Mouse (Mus musculus) heart, embryonic 10.5 days (tissue): ENCODE measurements around the gene Cachd1. TPM values are rescaled to one million over a fixed set of nuclear protein-coding genes. Genes with fewer than 3 reads are reported as not detected.
A peak's percentile ranks its signal among the peaks of the same experiment; 100 is the strongest.

Source experiments
- DNase-seq: peaks from one replicate; pipeline ENCODE4 v3.0.0-alpha.2; 2017; ENCODE audit warnings: low spot score
- H3K27ac ChIP-seq: fragments of 300-500 bp; sonication (generic); 2 replicates; pipeline ENCODE4 v1.5.1; 2016; ENCODE audit warnings: mild to moderate bottlenecking
- H3K27me3 ChIP-seq: fragments of 300-500 bp; sonication (generic); 2 replicates; pipeline ENCODE4 v1.6.1; 2016; ENCODE audit warnings: mild to moderate bottlenecking; ENCODE audit not compliant: poor library complexity, insufficient read depth, severe bottlenecking
- H3K36me3 ChIP-seq: fragments of 300-500 bp; sonication (generic); 2 replicates; pipeline ENCODE4 v1.6.1; 2016; ENCODE audit warnings: mild to moderate bottlenecking, moderate library complexity
- H3K4me1 ChIP-seq: fragments of 300-500 bp; sonication (generic); 2 replicates; pipeline ENCODE4 v1.6.1; 2016; ENCODE audit warnings: mild to moderate bottlenecking
- H3K4me3 ChIP-seq: fragments of 300-500 bp; sonication (generic); 2 replicates; pipeline ENCODE4 v1.5.1; 2016; ENCODE audit warnings: mild to moderate bottlenecking, moderate library complexity
- H3K9me3 ChIP-seq: fragments of 300-500 bp; sonication (generic); 2 replicates; pipeline ENCODE4 v1.6.1; 2016; ENCODE audit warnings: mild to moderate bottlenecking, moderate library complexity
- WGBS: fragments of 180-500 bp; shearing (Covaris S2); methylation state at CpG from one replicate; pipeline ENCODE4 v1.1.7; 2016; 5-methylcytosine and 5-hydroxymethylcytosine counted together
- polyA plus RNA-seq: library from polyadenylated mRNA; unstranded; fragments of >200 nt; fragmentation: Nextera tagmentation; extraction: Ambion mirVana; gene quantifications from 2 replicates; pipeline ENCODE4 v1.2.1, GENCODE M21; 2016

Cachd1 gene
- polyA plus RNA-seq, 1 experiment from 2014 or later: 17.2 TPM

GRCm38 (mm10) chr4:100801443-100801786 is 24.9 kb downstream of the Cachd1 start:
- no peak overlapping the region for H3K27ac ChIP-seq
- H3K9me3 ChIP-seq: no peaks in the 10 kb centered on the region
- no peak for DNase-seq
- H3K27me3 ChIP-seq: no peaks in the 10 kb centered on the region
- peaks cover 11% of the 10 kb centered on the region for H3K4me1 ChIP-seq
- H3K4me3 ChIP-seq: no peak overlapping the region
- WGBS: 83% methylated on average over 3 of the region's 3 CpGs
- no peaks in the 10 kb centered on the region for H3K36me3 ChIP-seq

GRCm38 (mm10) chr4:100811057-100811695 is 34.7 kb downstream of the Cachd1 start:
- Histone ChIP-seq H3K4me1 (no peaks in the 10 kb centered on the region), H3K9me3 (no peaks in the 10 kb centered on the region), H3K27me3 (peaks cover 3% of the 10 kb centered on the region; the same call in 1 of the 2 replicates), H3K36me3 (no peaks in the 10 kb centered on the region), H3K27ac (no peak overlapping the region), H3K4me3 (no peak overlapping the region)
- DNase-seq: no peak
- 51% methylated on average over 5 of the region's 5 CpGs for WGBS

- no peaks in the 10 kb centered on the region for H3K9me3 ChIP-seq
- no peak for DNase-seq
- H3K4me1 ChIP-seq: no peaks in the 10 kb centered on the region
- no peak overlapping the region for H3K27ac ChIP-seq
- no peaks in the 10 kb centered on the region for H3K36me3 ChIP-seq
- H3K4me3 ChIP-seq: no peak overlapping the region
- WGBS: 39% methylated on average over 8 of the region's 8 CpGs
- H3K27me3 ChIP-seq: peaks cover 3% of the 10 kb centered on the region; the same call in 1 of the 2 replicates
These were observed 35.5 kb downstream of the Cachd1 start for GRCm38 (mm10) chr4:100811802-100812510.

- Histone ChIP-seq H3K36me3 (no peaks in the 10 kb centered on the region), H3K27me3 (peaks cover 3% of the 10 kb centered on the region; the same call in 1 of the 2 replicates), H3K27ac (no peak overlapping the region), H3K4me3 (no peak overlapping the region), H3K9me3 (no peaks in the 10 kb centered on the region), H3K4me1 (no peaks in the 10 kb centered on the region)
- WGBS: 85% methylated on average over 2 of the region's 2 CpGs
- no peak for DNase-seq
These were observed 37.4 kb downstream of the Cachd1 start for GRCm38 (mm10) chr4:100813767-100814461.

DNA sequence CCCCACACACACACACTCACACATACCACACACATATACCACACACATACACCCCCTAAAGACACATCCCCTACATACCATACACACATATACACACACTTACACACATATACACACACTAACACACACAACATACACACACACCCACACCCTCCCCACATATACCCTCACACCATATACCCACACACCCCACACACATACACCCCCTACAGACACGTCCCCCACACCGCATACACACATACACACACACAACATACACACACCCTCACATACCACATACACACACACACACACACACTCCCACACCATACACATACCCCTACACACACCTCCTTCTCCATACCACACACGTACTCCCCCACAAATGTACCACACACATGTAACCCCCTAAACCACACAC is 42.8 kb downstream of the Cachd1 start:
- Histone ChIP-seq H3K27ac (no peak overlapping the region), H3K4me3 (no peak overlapping the region), H3K4me1 (peaks cover 10% of the 10 kb centered on the region), H3K36me3 (no peaks in the 10 kb centered on the region), H3K27me3 (no peaks in the 10 kb centered on the region), H3K9me3 (no peaks in the 10 kb centered on the region)
- no peak for DNase-seq
- WGBS: 95% methylated on average over 3 of the region's 3 CpGs

DNA sequence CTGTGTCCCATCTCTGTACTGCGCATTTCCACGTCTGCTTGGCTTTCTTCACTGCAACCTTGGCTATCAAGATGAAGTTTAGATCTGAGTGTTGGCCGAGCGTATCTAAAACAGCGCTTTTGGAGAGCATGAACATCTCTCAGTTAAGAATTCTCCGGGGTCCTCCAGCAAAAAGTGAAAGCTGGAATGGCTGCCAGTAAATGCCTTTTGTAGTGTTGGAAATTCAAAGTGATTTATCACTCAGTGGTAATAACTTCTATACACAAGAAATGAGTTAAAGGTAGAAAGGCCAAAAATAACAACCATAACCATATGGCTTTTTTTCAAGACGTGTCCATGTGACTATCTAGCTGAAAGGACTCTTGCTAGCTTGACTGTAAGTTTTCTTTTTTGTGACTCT is 46.1 kb downstream of the Cachd1 start:
- no peak overlapping the region for H3K27ac ChIP-seq
- H3K36me3 ChIP-seq: no peaks in the 10 kb centered on the region
- H3K27me3 ChIP-seq: no peaks in the 10 kb centered on the region
- 83% methylated on average over 7 of the region's 7 CpGs for WGBS
- DNase-seq: no peak
- H3K4me1 ChIP-seq: peaks cover 17% of the 10 kb centered on the region
- no peak overlapping the region for H3K4me3 ChIP-seq
- H3K9me3 ChIP-seq: no peaks in the 10 kb centered on the region

DNA sequence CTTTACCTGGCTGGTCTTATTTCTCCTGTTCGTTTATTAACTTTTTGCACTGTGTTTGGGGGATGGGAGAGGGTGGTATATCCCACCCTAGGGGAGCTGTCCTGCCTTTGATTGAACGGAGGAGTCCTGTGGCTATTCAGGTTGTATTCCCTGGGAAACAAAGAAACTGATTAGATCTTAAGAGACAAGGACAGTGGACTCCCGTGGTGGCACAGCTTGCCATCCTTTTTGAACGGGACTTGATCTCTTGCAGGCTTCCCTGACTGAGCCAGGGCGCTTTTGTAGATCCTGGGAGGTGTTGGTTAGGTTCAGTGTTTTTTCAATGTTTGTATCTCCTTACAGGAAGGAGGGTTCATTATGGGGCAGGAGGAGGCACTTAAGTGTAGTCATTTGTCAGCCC is 50.9 kb downstream of the Cachd1 start:
- WGBS: 8% methylated on average over 5 of the region's 5 CpGs
- H3K9me3 ChIP-seq: no peaks in the 10 kb centered on the region
- peaks cover 32% of the 10 kb centered on the region for H3K4me1 ChIP-seq
- no peaks in the 10 kb centered on the region for H3K27me3 ChIP-seq
- DNase-seq: no peak
- H3K36me3 ChIP-seq: no peaks in the 10 kb centered on the region
- peak overlapping the region; percentile 9; the same call in 1 of the 2 replicates for H3K27ac ChIP-seq
- H3K4me3 ChIP-seq: no peak overlapping the region

DNA sequence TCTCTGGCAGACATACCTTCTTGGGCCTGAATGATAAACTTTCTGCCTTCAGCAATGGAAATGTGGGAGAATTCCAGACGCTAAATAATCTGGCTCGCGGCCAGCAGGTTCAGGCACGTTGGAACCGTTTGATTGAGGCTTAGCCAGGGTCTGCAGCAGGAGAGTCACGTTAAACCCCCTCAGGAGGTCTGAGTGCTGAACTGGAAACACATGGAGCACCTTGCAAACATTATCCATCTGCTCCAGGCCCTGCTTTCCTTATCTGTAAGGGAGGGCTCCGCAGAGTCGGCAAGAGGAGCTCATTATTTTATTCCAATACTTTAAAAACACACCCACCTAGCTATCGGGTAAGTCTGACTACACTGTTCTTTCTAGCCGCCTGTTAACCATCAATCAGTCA is 52.3 kb downstream of the Cachd1 start:
- peaks cover 32% of the 10 kb centered on the region for H3K4me1 ChIP-seq
- no peaks in the 10 kb centered on the region for H3K36me3 ChIP-seq
- no peaks in the 10 kb centered on the region for H3K9me3 ChIP-seq
- no peaks in the 10 kb centered on the region for H3K27me3 ChIP-seq
- DNase-seq: peak; percentile 87
- no peak overlapping the region for H3K27ac ChIP-seq
- under 1% methylated on average over 10 of the region's 10 CpGs for WGBS
- 0 out of 2 replicates have a peak overlapping the region, but pooled peaks have one; percentile 5 for H3K4me3 ChIP-seq

GRCm38 (mm10) chr4:100837205-100837604 is 60.7 kb downstream of the Cachd1 start:
- DNase-seq: no peak

GRCm38 (mm10) chr4:100842629-100843028 is 66.2 kb downstream of the Cachd1 start:
- WGBS: 39% methylated on average over 5 of the region's 5 CpGs
- no peaks in the 10 kb centered on the region for H3K36me3 ChIP-seq

More at GRCm38 (mm10) chr4:100837205-100837604, 60.7 kb downstream of the Cachd1 start:
- H3K27ac ChIP-seq: no peak overlapping the region
- H3K36me3 ChIP-seq: no peaks in the 10 kb centered on the region
- H3K4me3 ChIP-seq: no peak overlapping the region
- WGBS: 67% methylated on average over 6 of the region's 6 CpGs
- H3K9me3 ChIP-seq: no peaks in the 10 kb centered on the region
- H3K27me3 ChIP-seq: no peaks in the 10 kb centered on the region
- H3K4me1 ChIP-seq: no peaks in the 10 kb centered on the region

GRCm38 (mm10) chr4:100843119-100843518 is 66.6 kb downstream of the Cachd1 start:
- WGBS: 74% methylated on average over 5 of the region's 5 CpGs
- Histone ChIP-seq H3K4me3 (no peak overlapping the region), H3K4me1 (no peaks in the 10 kb centered on the region), H3K27me3 (no peaks in the 10 kb centered on the region), H3K27ac (no peak overlapping the region), H3K9me3 (no peaks in the 10 kb centered on the region), H3K36me3 (no peaks in the 10 kb centered on the region)
- DNase-seq: no peak

More at GRCm38 (mm10) chr4:100842629-100843028, 66.2 kb downstream of the Cachd1 start:
- no peak overlapping the region for H3K4me3 ChIP-seq
- H3K4me1 ChIP-seq: no peaks in the 10 kb centered on the region
- H3K27ac ChIP-seq: no peak overlapping the region
- no peaks in the 10 kb centered on the region for H3K27me3 ChIP-seq
- H3K9me3 ChIP-seq: no peaks in the 10 kb centered on the region
- no peak for DNase-seq

DNA sequence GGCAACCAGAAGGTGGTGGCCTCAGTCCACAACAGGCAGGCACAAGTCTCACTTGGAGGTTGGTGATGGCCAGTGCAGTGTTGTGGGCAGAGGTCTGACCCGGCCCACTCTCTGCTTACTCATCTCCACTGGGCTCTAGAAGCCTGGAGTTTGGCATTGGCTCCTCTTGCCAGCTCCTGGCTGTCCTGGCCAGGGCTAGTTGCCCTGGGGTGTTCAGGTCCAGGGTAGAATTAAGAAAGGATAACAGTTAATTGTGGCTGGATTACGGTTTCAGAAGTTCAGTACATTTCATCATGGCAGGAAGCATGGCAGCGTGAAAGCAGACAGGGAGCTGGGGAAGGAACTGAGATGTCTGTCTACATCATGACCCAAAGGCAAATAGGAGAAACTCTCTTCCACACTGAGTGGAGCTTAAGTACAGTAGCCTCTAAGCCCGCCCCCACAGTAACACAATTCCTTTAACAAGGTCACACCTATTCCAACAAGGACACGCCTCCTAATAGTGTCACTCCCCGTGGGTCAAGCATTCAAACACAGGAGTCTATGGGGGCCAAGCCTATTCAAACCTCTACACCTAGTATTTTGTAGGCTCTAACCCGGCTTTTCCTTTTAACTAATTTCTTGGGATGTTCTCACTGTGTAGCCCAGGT is 74.5 kb downstream of the Cachd1 start:
- no peak overlapping the region for H3K4me3 ChIP-seq
- no peak overlapping the region for H3K27ac ChIP-seq
- H3K4me1 ChIP-seq: peaks cover 5% of the 10 kb centered on the region; the same call in 1 of the 2 replicates
- H3K27me3 ChIP-seq: no peaks in the 10 kb centered on the region
- WGBS: 74% methylated on average over 7 of the region's 7 CpGs
- H3K36me3 ChIP-seq: no peaks in the 10 kb centered on the region
- H3K9me3 ChIP-seq: no peaks in the 10 kb centered on the region
- DNase-seq: no peak

GRCm38 (mm10) chr4:100852448-100852847 is 76.0 kb downstream of the Cachd1 start:
- DNase-seq: no peak
- no peaks in the 10 kb centered on the region for H3K27me3 ChIP-seq
- no peaks in the 10 kb centered on the region for H3K9me3 ChIP-seq
- no peaks in the 10 kb centered on the region for H3K36me3 ChIP-seq
- no peak overlapping the region for H3K4me3 ChIP-seq
- peaks cover 12% of the 10 kb centered on the region; the same call in 1 of the 2 replicates for H3K4me1 ChIP-seq
- 60% methylated on average over 3 of the region's 3 CpGs for WGBS
- no peak overlapping the region for H3K27ac ChIP-seq
